Mouse (Mus musculus) spleen, postnatal 36 days (tissue): Measurements from ENCODE around the gene Usp9x.

Experiments used
- DNase-seq, 2 experiments: peaks; one replicate each; pipeline ENCODE4 v3.0.0; 2022; ENCODE audit warnings: low spot score in 2 of 2, mixed read lengths in 1 of 2

The Usp9x gene

DNA sequence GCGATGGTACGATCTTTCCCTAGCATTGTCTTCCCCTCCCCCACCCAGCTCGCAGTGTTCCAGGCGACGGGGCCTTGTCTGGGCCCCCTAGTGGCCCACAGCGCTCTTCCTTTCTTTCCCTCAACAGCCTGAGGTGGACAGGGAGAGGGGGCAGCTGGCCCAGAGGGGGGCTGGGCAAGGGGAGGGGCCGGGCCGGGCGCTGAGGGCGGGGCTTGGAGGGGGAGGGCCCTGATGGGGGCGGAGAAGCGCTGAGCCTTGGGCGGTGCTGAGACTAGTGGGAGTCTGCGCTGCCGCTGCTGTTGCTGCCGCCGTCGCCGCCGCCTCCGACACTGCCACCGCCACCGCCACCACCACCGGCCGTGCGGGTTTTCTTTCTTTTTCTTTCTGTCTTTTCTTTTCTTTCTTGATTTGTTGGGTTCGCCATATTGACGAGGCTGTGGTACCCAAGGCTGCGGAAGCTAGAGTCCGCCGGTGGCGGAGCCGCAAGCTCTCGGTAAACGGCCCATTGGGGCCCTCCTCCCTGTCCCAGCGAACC is at the start of gene Usp9x:
Gene Usp9x, plus strand, starts transcription at position 258 of the 535 bp plus-strand sequence.
- DNase-seq = peak; percentile 78 to 79

DNA sequence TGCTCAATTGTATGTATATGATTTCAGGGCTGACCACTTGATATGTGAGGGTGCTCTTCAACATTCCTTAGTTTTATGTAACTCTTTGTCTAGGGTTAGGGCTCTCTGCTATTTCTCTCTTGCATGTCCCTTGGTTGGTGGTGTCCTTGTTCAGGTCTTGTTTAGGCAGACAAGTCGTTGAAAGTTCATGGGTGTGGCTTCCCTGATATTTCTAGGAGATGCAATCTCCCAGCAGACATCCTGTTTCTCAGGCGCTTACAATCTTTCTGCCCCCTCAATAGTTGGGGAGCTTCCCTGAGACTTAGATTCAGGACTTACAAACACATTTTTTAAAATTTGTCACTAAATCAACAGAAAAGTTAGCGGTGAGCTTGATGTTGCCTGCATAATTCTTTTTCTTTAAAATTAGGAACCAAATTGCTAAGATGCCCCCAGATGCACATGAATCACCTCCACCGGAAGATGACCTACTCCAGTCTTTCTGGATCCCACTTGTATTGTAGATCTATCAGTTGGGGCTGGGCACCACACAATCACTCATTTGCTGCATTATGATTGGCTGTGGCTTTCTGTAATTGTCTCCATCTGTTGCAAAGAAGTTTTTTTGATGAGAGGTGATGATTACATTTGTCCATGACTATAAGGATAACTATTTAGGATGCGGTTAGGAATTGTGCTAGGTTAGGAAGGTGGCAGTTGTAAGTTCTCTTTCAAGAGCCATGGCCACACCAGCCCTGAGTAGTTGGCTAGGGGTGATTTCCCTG is 48.6 kb upstream of the Usp9x start:
- DNase-seq = no peak

DNA sequence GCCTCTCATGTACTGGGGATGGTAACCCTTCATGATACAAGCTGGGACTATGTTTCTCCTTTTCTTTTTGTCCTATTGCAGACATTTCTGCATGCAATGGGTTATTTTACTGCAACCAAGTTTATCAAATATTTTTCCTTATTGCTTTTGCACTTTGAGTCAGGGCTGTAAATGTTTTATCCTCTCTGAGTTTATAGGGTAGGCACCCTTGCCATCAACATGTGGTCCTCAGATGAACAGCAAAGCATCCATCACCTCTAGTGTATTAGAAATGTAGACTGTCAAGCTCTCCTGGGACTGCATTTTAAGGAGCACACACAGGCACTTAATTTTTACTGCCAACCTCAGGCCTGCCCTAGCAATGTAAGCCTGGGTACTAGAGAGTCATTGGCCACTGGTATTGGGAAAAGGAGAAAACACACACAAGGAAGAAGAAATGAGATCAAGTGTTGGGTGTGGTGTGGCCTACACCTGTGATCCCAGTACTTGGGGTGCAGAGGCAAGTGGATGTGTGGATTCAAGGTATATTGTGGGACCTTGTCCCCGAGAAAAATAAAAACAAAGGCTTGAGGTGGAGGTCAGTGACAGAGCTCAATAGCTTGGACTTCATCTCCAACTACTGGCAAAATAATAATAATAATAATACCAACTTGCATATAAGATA is 46.6 kb upstream of the Usp9x start:
- no peak for DNase-seq

DNA sequence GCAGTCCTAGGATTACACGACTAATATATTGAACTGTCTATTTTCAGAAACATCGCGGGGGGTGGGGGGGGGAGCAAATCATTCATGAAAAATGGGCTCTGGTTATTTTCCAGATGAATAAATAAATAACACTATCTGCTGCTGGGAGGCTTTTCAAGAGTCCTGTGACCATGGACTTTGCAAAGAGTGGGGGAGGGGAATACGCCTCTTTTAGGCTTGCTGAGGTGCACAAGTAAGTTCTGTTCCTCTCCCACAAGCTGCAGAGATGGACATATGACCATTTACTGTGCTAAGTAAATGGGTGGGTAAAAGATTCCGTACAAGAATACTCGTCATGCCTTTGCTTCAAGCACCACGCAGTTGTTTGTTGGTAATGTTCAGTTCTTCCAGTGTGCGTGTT is 46.0 kb upstream of the Usp9x start:
- DNase-seq = no peak

DNA sequence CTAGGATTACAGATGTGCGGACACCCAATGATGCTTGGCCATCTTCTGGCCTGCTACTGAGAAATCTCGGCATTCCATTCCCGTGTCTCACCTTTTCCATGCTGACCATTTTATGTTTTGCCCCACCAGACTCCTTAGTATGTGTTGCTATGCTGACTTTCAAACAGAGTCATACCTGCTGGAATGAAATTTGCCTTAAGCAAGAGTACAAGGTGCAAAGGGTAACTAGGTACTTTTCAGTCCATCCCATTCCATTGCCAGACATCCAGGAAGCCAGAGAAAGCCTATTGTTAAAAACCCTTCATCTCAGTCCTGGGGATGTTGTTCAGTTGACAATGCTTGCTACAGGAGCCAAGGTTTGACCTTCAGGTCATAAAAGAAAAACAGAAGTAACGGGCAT is 43.1 kb upstream of the Usp9x start:
- DNase-seq = no peak

DNA sequence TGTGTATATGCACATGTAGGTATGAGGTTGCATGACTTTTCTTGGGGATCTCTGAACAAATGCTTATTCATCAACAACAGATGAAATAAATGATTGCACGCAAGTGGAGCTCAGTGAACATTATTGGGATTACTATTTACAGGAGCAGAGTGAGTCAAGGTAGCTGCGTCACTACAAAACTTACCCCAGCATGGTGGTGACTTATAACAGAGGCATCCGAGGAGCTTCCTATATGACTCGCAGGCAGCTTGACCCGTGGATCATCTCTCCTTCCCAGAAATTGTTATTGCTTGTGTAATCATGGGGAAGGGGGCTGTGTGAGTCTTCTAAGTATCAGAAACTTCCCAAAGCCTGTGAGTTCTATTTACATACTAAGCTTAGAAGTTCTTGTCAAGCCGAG is 41.3 kb upstream of the Usp9x start:
- DNase-seq = no peak

DNA sequence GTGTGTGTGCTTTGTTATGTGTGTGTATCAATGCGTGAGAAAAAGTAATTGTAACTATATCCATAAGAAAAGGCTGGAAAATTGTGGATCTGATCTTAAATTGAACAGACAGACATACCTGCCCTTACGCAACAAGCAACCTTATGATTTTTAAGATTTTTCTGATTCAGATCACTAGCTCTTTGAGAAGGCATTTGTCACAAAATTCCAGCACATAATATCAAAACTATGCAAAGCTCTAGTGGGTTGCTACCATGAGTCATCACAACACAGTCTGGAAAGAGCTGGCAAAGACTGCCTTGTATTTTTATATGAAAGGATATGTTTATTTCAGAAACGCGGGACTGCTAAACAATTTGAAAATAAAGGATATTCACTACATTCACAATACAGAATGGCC is 34.2 kb upstream of the Usp9x start:
- no peak for DNase-seq

DNA sequence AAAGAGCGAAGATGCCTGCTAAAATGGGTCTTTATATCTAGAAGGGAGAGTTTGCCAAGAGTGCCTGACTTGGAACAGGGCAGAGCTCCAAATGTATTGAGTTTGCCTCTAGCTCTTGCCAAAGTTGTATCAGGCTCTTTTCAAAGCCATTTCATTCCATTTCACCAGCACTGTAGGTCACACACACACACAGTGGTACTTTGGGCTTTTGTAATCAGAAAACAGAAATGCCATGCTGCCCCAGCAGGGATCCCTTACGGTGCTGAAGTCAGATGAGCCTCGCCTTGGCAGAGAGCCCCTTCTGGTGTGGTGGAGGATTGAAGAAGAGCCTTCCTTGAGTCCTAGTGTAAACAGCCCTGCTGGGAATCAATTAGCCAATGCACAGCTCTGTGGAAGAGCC is 32.1 kb upstream of the Usp9x start:
- no peak for DNase-seq

DNA sequence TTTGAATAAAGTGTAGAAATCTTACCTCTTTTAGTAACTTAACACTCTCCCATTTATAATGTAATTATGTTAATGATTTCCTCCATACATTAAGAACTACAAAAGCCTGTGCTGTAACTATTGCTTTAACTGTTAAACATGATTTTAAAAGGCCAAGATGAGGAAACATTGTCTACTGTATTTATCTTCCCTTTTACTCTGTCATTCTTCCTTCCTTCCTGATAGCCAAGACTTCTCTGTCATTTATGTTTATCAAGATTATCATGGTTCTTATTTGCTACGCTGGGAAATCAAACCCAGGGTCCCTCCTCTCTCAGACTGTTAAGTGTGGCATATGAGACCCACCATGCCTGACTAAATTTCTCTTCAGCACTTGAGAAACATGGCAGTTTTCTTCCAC is 30.9 kb upstream of the Usp9x start:
- DNase-seq = no peak

DNA sequence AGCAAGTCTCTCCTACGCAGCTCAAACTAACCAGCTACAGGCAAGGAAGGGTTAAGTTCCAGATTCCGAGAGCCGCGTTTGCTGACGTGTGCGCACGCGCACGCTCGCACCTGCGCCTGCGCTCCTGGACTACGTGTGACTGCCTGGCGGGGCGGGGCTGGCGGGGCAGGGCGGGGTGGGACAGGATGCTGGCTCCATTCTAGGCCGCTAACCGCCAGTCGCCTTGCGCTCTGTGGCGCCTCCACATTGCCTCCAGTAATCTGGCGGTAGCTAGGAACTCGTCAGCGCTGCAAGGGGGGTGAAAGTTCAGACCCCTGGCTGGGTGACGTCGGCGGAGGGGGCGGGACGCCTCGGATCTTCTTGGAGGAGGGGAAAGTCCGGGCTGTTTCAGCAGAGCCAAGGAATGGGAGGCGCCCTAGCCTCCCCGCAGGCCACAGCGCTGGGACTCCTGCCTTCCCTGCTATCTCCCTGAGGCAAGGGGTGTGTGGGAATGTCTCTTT is 29.6 kb upstream of the Usp9x start:
- peak; percentile 92 for DNase-seq

DNA sequence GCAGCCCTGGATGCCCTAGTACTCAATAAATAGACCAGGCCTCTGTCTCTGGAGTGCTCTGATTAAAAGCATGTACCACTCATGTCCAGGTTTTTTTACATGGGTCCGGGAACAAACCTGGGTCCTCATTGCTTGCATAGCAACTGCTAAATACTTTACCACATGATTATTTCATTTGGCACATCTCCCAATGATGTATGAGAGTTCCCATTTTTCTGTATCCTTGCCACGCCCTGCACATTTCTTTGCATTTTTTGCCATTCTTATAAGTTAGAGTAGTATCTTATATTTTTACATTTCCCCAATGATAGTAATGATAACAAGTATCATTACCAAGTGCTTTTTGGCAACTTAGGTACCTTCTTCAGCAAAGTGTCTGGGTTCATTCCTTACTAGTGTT is 27.5 kb upstream of the Usp9x start:
- DNase-seq = no peak

DNA sequence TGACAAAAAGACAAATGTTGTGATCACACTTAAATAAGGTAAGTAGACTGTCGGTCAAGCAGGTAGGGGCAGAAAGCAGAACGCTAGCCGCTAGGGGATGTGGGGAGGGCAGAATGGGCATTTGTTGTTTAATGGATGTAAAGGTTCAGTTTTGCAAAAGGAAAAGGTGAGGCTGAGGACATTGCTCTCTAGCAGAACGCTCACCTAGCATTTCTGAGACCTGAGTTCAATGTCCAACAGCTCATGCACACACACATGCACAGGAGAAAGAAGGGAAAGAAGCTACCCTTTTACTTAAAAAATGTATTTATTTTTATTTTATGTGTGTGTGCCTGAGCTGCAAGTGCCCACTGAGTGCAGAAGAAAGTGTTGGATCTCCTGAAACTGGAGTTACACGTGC is 26.6 kb upstream of the Usp9x start:
- DNase-seq = no peak

DNA sequence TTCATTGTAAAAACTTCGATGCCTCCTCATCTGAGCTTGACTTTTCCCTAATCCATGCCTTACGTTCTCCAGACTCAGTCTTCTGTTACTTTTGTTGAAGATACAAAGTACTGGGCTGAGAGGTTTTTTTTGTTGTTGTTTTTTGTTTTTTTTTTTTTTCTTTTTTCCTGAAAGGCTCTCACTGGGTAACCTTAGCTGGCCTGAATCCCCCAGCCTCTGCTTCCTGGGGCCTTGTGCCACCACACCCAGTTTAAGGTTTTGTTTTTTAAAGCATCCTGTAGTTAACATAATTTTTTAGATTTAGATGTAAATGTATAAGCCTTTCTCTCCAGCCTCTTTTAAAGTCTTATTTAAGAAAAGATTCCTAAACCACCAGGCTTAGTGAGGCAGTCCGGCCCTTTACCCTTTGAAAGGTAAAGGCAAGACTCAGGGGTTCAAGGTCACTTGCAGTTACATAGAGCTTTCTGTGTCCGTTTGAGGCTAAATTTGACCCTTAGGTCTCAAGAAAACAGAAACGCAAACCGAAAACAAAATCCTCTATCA is 24.3 kb upstream of the Usp9x start:
- no peak for DNase-seq

DNA sequence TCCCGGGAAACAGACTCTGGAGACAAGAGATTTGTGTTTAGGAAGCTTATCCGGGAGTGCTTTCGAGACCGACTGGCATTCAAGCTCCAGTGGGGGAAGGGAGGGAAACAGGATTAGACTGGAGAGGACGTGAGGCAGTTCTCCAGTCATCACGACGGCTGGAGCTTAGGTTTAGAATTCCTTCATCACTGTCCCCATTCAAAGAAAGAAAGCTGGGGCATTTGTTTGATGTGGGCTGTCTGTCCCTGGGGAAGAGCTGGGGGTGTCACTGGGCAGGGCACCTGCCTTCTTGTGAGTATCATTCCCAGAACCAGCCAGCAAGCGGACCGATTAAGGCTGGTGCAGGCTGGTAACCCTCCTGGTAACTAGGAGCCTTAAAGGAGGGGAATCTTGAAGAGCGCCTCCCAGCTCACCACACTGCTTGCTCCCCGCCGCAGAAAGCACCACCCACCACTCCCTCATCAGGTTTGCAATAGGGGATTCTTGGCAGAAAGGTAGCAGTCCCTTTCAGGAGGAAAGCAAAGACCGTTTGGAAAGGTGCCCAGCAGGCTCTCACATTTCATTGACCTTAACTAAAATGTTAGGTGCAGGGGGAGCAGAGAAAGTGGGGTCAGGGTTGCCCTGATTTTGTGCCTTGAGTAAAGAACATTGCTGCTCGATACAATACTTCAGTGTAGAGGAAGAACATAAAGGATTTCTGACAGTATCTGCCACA is 23.5 kb upstream of the Usp9x start:
- DNase-seq = no peak

DNA sequence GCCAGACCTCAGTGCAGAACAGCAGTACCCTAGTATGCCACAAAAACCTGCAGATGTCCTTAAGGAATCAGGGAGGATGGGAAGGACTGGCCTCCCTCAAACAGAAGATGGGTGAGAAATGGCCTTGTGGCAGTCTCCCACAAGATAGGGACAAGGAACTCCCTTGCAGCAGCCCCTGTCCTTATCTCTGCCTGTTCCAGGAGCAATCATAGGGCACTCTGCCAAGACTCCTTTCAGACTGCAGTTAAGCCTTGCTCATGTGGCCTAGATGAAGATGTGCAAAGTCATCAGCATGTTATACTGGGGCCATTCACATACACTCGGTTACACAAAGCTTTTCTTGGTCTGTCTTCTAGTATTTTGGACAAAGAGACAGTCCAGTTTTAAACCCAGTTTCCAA is 16.7 kb upstream of the Usp9x start:
- peak; percentile 52 to 68 for DNase-seq

DNA sequence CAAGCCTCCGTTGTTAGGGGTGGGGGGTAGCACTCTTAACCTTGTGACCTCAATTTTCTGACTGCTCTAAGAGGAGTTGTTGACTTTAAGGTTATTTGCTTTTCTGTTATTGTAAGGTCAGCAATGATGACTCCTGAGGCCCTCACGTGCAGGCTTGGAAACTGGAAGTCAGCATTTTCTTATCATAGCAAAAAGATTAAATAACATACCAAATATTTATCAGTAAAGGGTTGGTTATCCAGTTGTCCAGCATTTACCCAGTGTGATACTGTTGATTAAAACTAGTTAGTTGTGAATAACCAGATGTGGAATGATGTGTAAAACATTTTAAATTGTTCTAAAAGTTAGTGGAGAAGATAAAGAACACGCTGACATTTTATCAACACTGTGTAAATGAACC is 9.3 kb upstream of the Usp9x start:
- DNase-seq = no peak

DNA sequence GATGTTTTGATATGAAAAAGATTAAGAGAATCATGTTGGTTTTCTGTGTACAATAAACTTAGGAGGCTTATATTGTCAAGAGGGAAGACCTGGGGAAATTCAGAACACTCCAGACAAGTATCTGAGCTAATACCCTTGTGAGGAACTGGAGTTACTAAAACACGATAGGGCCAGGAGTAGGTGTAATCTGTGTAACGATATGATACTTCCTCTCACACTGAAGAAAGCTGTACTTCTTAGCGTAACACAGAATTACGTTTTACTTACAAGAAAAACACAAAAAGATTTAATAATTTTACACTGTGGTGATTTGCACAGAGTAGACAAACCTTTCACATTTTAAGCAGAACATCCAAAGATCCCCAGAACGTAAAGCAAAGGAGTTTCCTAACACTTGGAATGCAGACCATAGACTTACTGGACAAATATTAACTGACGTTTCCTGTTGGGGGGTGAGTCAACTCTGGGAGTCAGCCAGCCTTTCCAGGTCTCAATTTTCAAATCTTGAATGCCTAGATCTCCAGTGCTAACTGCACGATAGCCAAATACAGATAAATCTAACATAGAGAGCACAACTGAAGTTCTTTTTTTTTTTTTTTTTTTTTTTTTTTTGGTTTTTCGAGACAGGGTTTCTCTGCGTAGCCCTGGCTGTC is 6.9 kb upstream of the Usp9x start:
- no peak for DNase-seq

DNA sequence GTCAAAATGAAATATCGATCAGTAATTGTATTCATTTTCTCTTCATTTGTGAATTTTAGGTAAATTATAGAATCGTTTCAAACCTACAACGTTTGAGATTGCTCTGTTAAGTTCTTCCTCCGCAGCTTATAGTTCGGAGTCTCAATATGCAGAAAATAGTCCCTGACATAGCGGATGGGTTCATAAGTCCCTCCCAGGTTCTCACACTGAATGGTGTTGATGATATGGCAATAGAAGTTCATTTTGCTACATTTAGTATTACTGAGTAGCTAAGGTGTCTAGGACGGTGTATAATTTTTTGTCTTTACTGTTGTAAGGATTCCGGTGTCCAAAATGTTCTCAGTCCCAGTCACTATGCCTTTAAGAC is 1.1 kb upstream of the Usp9x start:
- peak; percentile 2 for DNase-seq

DNA sequence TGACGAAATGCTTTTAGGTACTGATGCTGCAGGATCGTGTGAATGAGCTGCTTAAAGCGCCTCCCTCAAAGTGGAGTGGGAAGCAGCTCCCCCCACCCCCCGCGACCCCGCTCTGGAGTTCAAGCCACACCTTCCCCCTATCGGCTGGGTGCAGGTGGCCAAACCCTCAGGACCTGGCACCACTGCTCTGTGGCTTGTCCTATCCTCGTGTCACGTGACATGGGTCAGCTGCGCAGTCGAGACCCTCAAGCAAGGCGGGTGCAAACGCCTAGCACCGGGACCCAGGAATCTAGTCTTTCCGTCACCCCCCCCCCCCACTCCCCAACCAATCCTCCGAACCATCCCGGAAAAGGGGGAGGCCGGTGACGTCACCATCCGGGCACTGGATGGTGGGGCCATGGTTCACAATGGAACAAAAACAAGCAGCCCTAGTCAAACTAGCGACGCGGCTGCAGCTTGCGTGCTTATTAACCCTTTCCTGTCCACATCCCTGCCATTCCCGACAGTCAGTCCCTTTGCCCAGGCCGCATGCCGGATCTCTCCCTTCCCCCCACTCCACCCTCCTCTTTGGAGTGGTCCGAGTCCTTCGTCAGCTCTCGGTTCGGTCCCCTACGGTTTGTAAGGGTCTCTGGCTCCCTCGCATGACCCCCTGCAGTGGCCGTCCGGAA is 591 bp upstream of the Usp9x start:
- peak; percentile 73 to 78 for DNase-seq

DNA sequence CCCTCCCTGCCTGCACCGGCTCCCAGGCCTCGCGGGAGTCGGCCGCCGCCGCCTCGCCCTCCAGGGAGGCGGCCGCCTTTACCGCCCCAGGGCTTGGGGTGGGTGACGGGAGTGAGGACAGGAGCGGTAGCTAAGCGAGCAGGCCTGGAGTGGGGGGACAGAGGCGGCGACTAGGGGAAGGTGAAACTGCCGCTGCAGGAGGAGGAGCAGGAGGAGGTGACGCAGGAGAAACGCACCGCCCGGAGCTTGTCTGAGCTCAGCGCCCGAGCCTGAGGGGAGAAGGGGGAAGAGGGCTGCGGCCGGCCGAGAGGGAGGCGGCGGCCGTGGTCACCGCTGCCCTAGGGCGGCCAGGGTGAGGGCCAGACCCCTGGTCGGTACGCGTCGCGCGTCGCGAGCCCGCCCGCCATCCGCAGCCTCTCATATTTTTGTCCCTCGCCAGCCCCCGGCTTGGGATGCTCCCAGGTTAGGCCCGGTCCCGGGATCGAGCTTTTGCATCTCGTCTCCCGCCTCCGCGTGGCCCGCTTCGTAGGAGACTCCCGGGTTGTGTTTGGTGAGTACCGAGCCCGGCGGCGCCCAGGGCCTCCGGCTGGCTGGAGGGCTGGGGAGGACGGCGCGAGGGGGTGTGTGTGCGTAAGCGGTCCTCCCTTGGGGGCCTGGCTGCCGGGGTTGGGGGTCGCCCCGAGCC is 620 bp downstream of the Usp9x start:
- DNase-seq = peak; percentile 75 to 81
